Mouse (Mus musculus): ENCODE measurements around the gene Ddx39.

Gene Ddx39

GRCm38 (mm10) chr8:83765663-83766062, 50.7 kb downstream of the Ddx39 start:
- no peak for DNase-seq (ENCODE audit: extremely low read depth, low read depth, low spot score)

DNA sequence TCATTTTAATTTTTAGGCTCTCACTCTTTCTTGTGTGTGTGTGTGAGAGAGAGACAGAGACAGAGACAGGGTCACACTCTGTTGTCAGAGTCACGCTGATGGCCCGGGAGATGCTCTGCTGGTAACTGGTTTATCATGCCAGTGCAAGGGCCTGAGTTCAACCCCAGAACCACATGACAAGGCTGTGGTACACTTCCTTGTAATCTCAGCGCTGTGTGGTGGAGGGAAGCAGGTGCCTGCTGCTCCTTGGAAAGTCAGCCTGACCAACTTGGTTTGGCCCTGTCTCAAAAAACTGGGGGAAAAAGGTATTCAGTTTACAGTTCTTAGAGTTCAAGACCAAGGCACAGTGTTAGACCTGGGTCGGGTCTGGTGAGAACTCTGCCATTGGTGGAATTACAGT, 52.5 kb downstream of the Ddx39 start:
- DNase-seq (ENCODE audit: extremely low read depth, low read depth, low spot score) = no peak

DNA sequence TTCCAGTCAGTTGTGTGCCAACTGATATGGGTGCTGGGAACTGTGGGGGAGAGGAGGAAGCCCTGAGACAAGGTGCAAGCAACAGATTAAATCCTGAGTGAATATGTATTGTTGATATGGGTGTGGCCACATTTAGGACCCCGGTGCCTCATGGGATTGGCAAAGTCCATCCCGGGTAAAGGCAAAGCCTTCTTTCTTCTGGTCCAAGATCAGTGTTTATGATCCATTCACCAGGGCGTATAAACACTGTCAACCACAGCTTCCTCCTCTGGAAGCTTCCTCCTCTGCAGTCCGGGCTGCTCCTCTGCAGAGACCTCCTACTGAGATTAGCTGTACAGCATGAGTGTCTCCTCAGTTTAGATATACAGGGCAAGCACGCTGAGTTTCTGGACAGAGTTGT, 53.5 kb downstream of the Ddx39 start:
- no peak for DNase-seq (ENCODE audit: extremely low read depth, low read depth, low spot score)

GRCm38 (mm10) chr8:83769720-83770119, 54.7 kb downstream of the Ddx39 start:
- DNase-seq (ENCODE audit: extremely low read depth, low read depth, low spot score) = no peak

- DNase-seq (ENCODE audit: extremely low read depth, low read depth, low spot score) = no peak
These were observed 55.7 kb downstream of the Ddx39 start for GRCm38 (mm10) chr8:83770669-83771068.

DNA sequence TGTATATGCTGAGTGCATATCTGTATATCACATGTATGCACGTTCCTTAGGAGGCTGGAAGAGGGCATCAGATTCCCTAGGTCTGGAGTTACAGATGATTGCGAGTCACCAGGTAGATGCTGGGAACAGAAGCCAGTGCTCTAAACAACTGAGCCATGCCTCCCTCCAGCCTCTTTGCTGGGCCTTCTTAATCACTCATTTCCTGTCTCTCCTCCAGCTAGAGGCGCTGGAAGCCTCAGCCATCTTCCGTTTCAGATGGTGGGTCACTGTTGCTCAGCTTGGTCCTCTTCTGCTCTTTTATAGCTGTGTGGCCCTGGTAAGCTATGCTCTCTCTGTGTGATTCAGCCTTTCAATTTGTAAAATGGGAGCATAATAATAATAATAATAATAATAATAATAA, 56.8 kb downstream of the Ddx39 start:
- no peak for DNase-seq (ENCODE audit: extremely low read depth, low read depth, low spot score)

DNA sequence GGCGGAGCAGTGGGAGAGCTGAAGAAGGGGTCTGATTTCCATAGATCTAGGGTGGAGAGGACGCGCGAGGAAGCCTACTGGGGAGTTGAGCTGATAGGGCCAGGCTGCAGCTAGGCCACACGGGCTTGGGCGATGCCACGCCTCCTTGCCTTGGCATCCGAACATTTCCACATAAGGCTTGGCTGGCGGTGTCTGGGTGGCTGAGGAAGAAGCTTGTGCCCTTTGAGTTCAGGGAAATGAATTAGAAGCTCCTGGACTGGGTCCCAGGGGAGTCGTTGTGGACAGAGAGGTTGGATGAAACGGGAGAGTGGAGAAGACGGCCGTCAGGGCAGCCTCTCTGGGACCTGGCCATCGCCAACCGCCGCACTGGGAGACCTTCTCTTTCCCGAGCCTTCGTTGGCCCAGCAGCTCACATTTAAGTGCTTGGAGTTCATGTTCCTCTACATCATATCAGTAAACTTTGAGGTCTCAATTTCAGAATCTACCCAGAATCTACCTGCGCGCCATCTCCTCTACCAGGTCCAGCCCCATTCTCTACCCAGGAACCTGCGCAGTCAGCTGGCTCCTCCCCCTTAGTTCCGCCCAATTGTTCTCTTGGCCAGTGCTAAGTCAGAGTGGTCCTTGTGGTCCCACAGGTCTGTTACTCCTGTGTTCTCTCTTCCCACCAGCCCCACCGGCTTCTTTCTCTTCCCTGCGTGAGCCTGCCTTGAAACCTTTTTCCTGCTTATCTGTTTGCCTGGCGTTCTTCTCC, 57.9 kb downstream of the Ddx39 start:
- no peak for DNase-seq (ENCODE audit: extremely low read depth, low read depth, low spot score)

DNA sequence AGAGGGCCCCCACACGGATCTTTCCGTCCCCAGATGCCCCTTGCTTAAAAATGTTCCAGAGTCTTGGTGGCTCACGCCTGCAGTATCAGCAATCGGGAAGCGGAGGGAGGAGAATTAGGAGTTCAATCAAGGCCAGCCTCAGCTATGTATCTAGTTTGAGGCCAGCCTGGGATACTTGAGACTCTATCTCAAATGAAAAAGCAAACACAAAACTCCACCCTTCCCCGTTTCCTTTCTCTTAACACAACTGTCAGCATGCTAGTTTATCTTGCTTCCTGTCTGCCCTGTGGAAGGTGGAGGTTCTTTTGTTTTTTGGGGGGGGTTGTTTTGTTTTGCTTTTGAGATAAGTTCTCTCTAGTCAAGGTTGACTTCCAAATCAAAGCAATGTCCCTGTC, 58.5 kb downstream of the Ddx39 start:
- no peak for DNase-seq (ENCODE audit: extremely low read depth, low read depth, low spot score)

GRCm38 (mm10) chr8:83774221-83774620, 59.2 kb downstream of the Ddx39 start:
- DNase-seq (ENCODE audit: extremely low read depth, low read depth, low spot score) = no peak
